In the genomic region with DNA sequence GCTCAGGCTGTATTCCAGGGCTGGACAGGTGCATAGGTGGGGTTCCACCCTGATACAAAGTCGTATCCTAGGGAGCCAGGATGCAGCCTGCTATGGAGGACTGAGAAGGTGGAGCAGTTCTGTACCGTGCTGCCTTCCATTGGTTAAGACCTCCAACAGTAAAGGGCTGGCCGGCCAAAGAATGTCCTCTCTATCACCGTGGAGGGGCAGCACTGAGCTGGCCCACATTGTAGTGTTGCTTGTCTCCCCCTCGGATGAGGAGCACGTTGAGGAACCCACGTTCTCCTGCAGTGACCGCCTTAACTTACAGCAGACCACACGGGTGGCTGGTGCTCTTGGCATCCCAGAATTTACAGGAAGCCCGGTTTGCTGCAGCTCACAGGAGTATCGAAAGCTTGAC, we compare ENCODE assay signal across 22 mouse cellular contexts. TPM values are rescaled to one million over a fixed set of nuclear protein-coding genes. Genes with fewer than 3 reads are reported as not detected.
DNase-seq lines count a peak whose midpoint lies in the region; ATAC-seq and TF ChIP-seq lines count a peak whose summit lies in the region.
"Had no signal": no experiment of that assay in that cellular context is flagged by ENCODE, and none has a peak within 500 bp of the region (broad histone marks: within the 10 kb centered on the region; RNA-seq: fewer than 3 reads in every experiment).

No protein-coding gene starts in this region.

- H3K4me1 ChIP-seq in heart, embryonic 14.5 days (ENCODE audit: control insufficient read depth in 2 of 2, insufficient read depth in 2 of 2, low read length in 2 of 2), result peaks cover 6 to 30% of the 10 kb centered on the region in 2 experiments
- peaks cover 0 to 3% of the 10 kb centered on the region in 2 experiments; a peak in 1 of 4 replicates for H3K4me1 ChIP-seq in liver, embryonic 14.5 days (replicated peaks; ENCODE audit: control insufficient read depth in 2 of 2, insufficient read depth in 2 of 2, low read length in 1 of 2)
- peaks cover 34% of the 10 kb centered on the region for H3K4me1 ChIP-seq in forebrain, embryonic 16.5 days (replicated peaks; ENCODE audit: control insufficient read depth, insufficient read depth, low read length)

- peaks cover 8% of the 10 kb centered on the region; the same call in 1 of the 2 replicates for H3K36me3 ChIP-seq in heart, embryonic 14.5 days (ENCODE audit: control insufficient read depth, insufficient read depth, low read length)
- no peaks in the 10 kb centered on the region for H3K36me3 ChIP-seq in liver, embryonic 14.5 days (replicated peaks; ENCODE audit: control insufficient read depth, insufficient read depth, low read depth)
- H3K36me3 ChIP-seq in forebrain, embryonic 16.5 days (ENCODE audit: control insufficient read depth, insufficient read depth), result no peaks in the 10 kb centered on the region
- H3K36me3 ChIP-seq: liver, embryonic 15.5 days; stomach, embryonic 15.5 days had no signal

- H3K27ac ChIP-seq in heart, embryonic 14.5 days (replicated peaks in 1 of 2; ENCODE audit: control insufficient read depth in 1 of 2, insufficient read depth in 1 of 2, low read depth in 2 of 2, low read length in 2 of 2), result no peak overlapping the region
- no peak overlapping the region for H3K27ac ChIP-seq in liver, embryonic 14.5 days
- H3K27ac ChIP-seq in forebrain, embryonic 16.5 days (ENCODE audit: low read length), result no peak overlapping the region
- H3K27ac ChIP-seq: forebrain, embryonic 13.5 days; gastrocnemius, adult 2 months; limb, embryonic 13.5 days; liver, embryonic 15.5 days; stomach, embryonic 15.5 days had no signal

- TF ChIP-seq EP300 in liver, embryonic 14.5 days (IDR thresholded peaks at IDR 0.05; ENCODE audit: low read depth), result no peak

- no peaks in the 10 kb centered on the region for H3K9me3 ChIP-seq in heart, embryonic 14.5 days (ENCODE audit: control insufficient read depth, low read length)
- no peaks in the 10 kb centered on the region for H3K9me3 ChIP-seq in liver, embryonic 14.5 days (ENCODE audit: control insufficient read depth, low read length)
- peaks cover 4% of the 10 kb centered on the region; the same call in 1 of the 2 replicates for H3K9me3 ChIP-seq in forebrain, embryonic 16.5 days (ENCODE audit: control insufficient read depth, low read length)
- H3K9me3 ChIP-seq: limb, embryonic 13.5 days; liver, embryonic 15.5 days; stomach, embryonic 15.5 days had no signal

- H3K4me2 ChIP-seq in heart, embryonic 14.5 days (ENCODE audit: low read length), result no peak overlapping the region
- no peak overlapping the region for H3K4me2 ChIP-seq in liver, embryonic 14.5 days (ENCODE audit: low read depth)
- no peak overlapping the region for H3K4me2 ChIP-seq in forebrain, embryonic 16.5 days (ENCODE audit: low read length)
- H3K4me2 ChIP-seq: forebrain, embryonic 13.5 days; limb, embryonic 13.5 days; liver, embryonic 15.5 days; stomach, embryonic 15.5 days had no signal

- WGBS in heart, embryonic 14.5 days, result 57% methylated on average over 11 of the region's 11 CpGs
- WGBS in liver, embryonic 14.5 days (ENCODE audit: insufficient replicate concordance), result 52% methylated on average over 11 of the region's 11 CpGs
- 59% methylated on average over 11 of the region's 11 CpGs for WGBS in forebrain, embryonic 16.5 days

- ATAC-seq in heart, embryonic 14.5 days (ENCODE audit: insufficient number of reproducible peaks, insufficient read depth, low FRiP score, low read depth), result 0 out of 2 replicates have a peak, but pooled peaks have one; percentile 41
- ATAC-seq in liver, embryonic 14.5 days (ENCODE audit: insufficient read depth), result no peak
- ATAC-seq in forebrain, embryonic 16.5 days, result no peak
- ATAC-seq: CD4-positive, CD25-positive, alpha-beta regulatory T cell, adult 4 months; forebrain, embryonic 13.5 days had no signal

- intact Hi-C loops in heart, postnatal 25 days (cut with DNase I), result no loop called here

- no peak overlapping the region for H3K4me3 ChIP-seq in heart, embryonic 14.5 days (ENCODE audit: control insufficient read depth in 1 of 2, insufficient read depth in 1 of 2, low read depth in 1 of 2, low read length in 2 of 2)
- H3K4me3 ChIP-seq in liver, embryonic 14.5 days (ENCODE audit: insufficient read depth in 1 of 2, low read depth in 2 of 2, low read length in 2 of 2), result no peak overlapping the region
- no peak overlapping the region for H3K4me3 ChIP-seq in forebrain, embryonic 16.5 days (replicated peaks; ENCODE audit: low read length)
- H3K4me3 ChIP-seq: forebrain, embryonic 13.5 days; gastrocnemius, adult 2 months; limb, embryonic 13.5 days; liver, embryonic 15.5 days; stomach, embryonic 15.5 days had no signal

- DNase-seq in heart, postnatal 25 days (ENCODE audit: low spot score), result no peak
- DNase-seq in liver, embryonic 14.5 days (ENCODE audit: low read depth in 3 of 3, low spot score in 3 of 3), result no peak
- DNase-seq in liver, result no peak
- peak; percentile 39 for DNase-seq in retina, postnatal 1 day
- no peak for DNase-seq in retina, embryonic 14.5 days (ENCODE audit: low spot score)
- no peak for DNase-seq in left cerebral cortex, adult 11 months (ENCODE audit: low spot score)
- DNase-seq: adrenal gland, postnatal 25 days; gastrocnemius, adult 2 months; kidney, adult 2 months; kidney, postnatal 10 days; lung, postnatal 10 days; midbrain, embryonic 14.5 days; thymus, adult 18-20 months; thymus, postnatal 36 days had no signal

- no peaks in the 10 kb centered on the region for H3K27me3 ChIP-seq in heart, embryonic 14.5 days (ENCODE audit: control insufficient read depth, insufficient read depth, low read length)
- no peaks in the 10 kb centered on the region; the same call in 1 of the 2 replicates for H3K27me3 ChIP-seq in liver, embryonic 14.5 days (ENCODE audit: control insufficient read depth, insufficient read depth, low read length)
- H3K27me3 ChIP-seq in forebrain, embryonic 16.5 days (replicated peaks; ENCODE audit: control insufficient read depth, insufficient read depth, low read length), result no peaks in the 10 kb centered on the region
- H3K27me3 ChIP-seq: forebrain, embryonic 13.5 days; limb, embryonic 13.5 days; stomach, embryonic 15.5 days had no signal

- no peak overlapping the region for H3K9ac ChIP-seq in heart, embryonic 14.5 days (ENCODE audit: low read length)
- no peak overlapping the region for H3K9ac ChIP-seq in liver, embryonic 14.5 days (replicated peaks)
- no peak overlapping the region for H3K9ac ChIP-seq in forebrain, embryonic 16.5 days (replicated peaks; ENCODE audit: low read depth, low read length)
- H3K9ac ChIP-seq: forebrain, embryonic 13.5 days; limb, embryonic 13.5 days; liver, embryonic 15.5 days; stomach, embryonic 15.5 days had no signal

- peak; percentile 27; the same call in 1 of the 2 replicates for TF ChIP-seq CTCF in liver, embryonic 14.5 days (IDR thresholded peaks at IDR 0.05; ENCODE audit: low read depth)

RNA-seq across cellular contexts. Expression of gene Zbed3, which starts 7.1 kb away (rescaled TPM):
- 52.9 and 54.5 TPM in 2 replicates for polyA plus RNA-seq in heart, embryonic 14.5 days (2014; fragmentation: Nextera tagmentation; extraction: Ambion mirVana)
- 10 to 100 TPM; 15.1 to 16.2 TPM for total RNA-seq in heart, postnatal 25 days (2021)
- polyA plus RNA-seq in liver, embryonic 14.5 days (2012; rRNA removed), result 4.6 TPM in 2 replicates
- 4.1 and 5.0 TPM in 2 replicates for polyA plus RNA-seq in liver, embryonic 14.5 days (2014; fragmentation: Nextera tagmentation; extraction: Ambion mirVana)
- 35.5 and 39.0 TPM in 2 replicates for polyA plus RNA-seq in forebrain, embryonic 16.5 days (2015; fragmentation: Nextera tagmentation; extraction: Ambion mirVana)
- total RNA-seq: MEL had no signal

RNA-seq across cellular contexts. Expression of gene Aggf1, which starts 44.6 kb away (rescaled TPM):
- 27.5 and 27.8 TPM in 2 replicates for polyA plus RNA-seq in heart, embryonic 14.5 days (2014; fragmentation: Nextera tagmentation; extraction: Ambion mirVana)
- total RNA-seq in heart, postnatal 25 days (2021), result 10 to 100 TPM; 19.2 to 21.4 TPM
- polyA plus RNA-seq in liver, embryonic 14.5 days (2012; rRNA removed), result 7.1 and 13.0 TPM in 2 replicates
- polyA plus RNA-seq in liver, embryonic 14.5 days (2014; fragmentation: Nextera tagmentation; extraction: Ambion mirVana), result 14.9 and 18.3 TPM in 2 replicates
- 42.3 and 47.3 TPM in 2 replicates for polyA plus RNA-seq in forebrain, embryonic 16.5 days (2015; fragmentation: Nextera tagmentation; extraction: Ambion mirVana)
